Comparison of ENCODE assay signal across 8 mouse cellular contexts in the genomic region with DNA sequence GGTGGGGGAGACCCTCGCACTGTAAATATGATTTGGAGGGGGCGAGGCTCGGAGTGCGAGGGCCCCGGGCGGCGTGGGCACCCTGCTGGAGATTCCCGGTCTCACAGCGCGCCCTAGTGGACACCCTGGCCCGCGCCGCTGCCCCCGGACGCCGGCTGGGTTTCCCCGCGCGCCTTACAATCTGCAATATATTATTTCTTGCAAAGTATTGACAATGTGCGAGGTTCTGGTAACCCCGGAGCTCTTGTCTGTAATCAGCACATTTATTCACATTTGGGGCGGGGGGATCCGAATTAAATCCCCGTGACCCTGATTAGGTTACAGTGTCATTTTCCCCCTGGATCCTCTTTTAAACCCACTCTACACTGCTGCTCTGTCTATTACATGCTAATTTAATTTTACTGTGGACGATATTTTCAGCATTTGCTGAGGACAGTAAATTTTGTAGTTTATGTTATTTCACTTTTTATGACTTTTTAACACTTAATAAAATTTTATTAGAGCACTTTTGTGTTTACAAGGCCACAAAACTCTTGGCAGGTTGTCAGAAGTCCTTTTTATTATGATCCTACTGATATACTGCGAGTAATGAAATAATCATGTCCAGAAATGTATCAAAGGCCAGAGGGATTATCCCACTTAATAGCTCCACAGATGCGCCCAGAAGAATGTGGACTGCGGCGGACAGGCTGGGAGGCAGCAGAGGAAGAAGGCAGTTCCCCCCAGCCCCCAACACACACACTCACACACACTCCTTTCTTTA.
DNase-seq lines count a peak whose midpoint lies in the region; ATAC-seq and TF ChIP-seq lines count a peak whose summit lies in the region.

No protein-coding gene starts in this region.

- TF ChIP-seq RAD21 in MEL (IDR thresholded peaks at IDR 0.05; ENCODE audit: low read depth, low read length) = no peak

- no peak overlapping the region for H3K9ac ChIP-seq in MEL (ENCODE audit: control insufficient read depth, low read depth, low read length, poor library complexity, severe bottlenecking)
- H3K9ac ChIP-seq in forebrain, embryonic 16.5 days (replicated peaks; ENCODE audit: low read depth, low read length) = peak overlapping the region; percentile 44; the same call in 1 of the 2 replicates
- no peak overlapping the region for H3K9ac ChIP-seq in lung, embryonic 15.5 days

- no peak for TF ChIP-seq EP300 in MEL (IDR thresholded peaks at IDR 0.05; ENCODE audit: low read depth in 1 of 2, low read length in 2 of 2)

- 3% methylated on average over 29 of the region's 29 CpGs for WGBS in forebrain, embryonic 16.5 days
- WGBS in lung, embryonic 15.5 days = 4% methylated on average over 29 of the region's 29 CpGs

- ATAC-seq in forebrain, embryonic 16.5 days = peak; percentile 54; the same call in 1 of the 2 replicates
- no peak for ATAC-seq in lung, embryonic 15.5 days (ENCODE audit: borderline replicate concordance, extremely low read depth, low FRiP score, low TSS enrichment)

- H3K27ac ChIP-seq in MEL (ENCODE audit: control insufficient read depth, low read depth, low read length) = no peak overlapping the region
- H3K27ac ChIP-seq in forebrain, embryonic 16.5 days (ENCODE audit: low read length) = no peak overlapping the region
- no peak overlapping the region for H3K27ac ChIP-seq in lung, embryonic 15.5 days

- no peak overlapping the region for H3K4me3 ChIP-seq in MEL (ENCODE audit: control insufficient read depth in 1 of 2, insufficient read depth in 1 of 2, low read depth in 2 of 2, low read length in 2 of 2)
- peak overlapping the region; percentile 41 for H3K4me3 ChIP-seq in forebrain, embryonic 16.5 days (replicated peaks; ENCODE audit: low read length)
- H3K4me3 ChIP-seq in lung, embryonic 15.5 days = peak overlapping the region; percentile 36

- no peaks in the 10 kb centered on the region; a peak in 2 of 4 replicates for H3K27me3 ChIP-seq in MEL (ENCODE audit: control insufficient read depth in 1 of 2, insufficient read depth in 2 of 2, low read length in 2 of 2)
- peaks cover 50% of the 10 kb centered on the region for H3K27me3 ChIP-seq in forebrain, embryonic 16.5 days (replicated peaks; ENCODE audit: control insufficient read depth, insufficient read depth, low read length)
- H3K27me3 ChIP-seq in lung, embryonic 15.5 days = peaks cover 86% of the 10 kb centered on the region

- H3K9me3 ChIP-seq in MEL (replicated peaks; ENCODE audit: insufficient read depth, low read length) = no peaks in the 10 kb centered on the region
- H3K9me3 ChIP-seq in forebrain, embryonic 16.5 days (ENCODE audit: control insufficient read depth, low read length) = no peaks in the 10 kb centered on the region
- no peaks in the 10 kb centered on the region for H3K9me3 ChIP-seq in lung, embryonic 15.5 days

- no peaks in the 10 kb centered on the region for H3K4me1 ChIP-seq in MEL (ENCODE audit: control insufficient read depth in 1 of 2, insufficient read depth in 2 of 2, low read length in 2 of 2)
- peaks cover 12% of the 10 kb centered on the region for H3K4me1 ChIP-seq in forebrain, embryonic 16.5 days (replicated peaks; ENCODE audit: control insufficient read depth, insufficient read depth, low read length)
- H3K4me1 ChIP-seq in lung, embryonic 15.5 days = peaks cover 9% of the 10 kb centered on the region; the same call in 1 of the 2 replicates

- H3K36me3 ChIP-seq in MEL (ENCODE audit: control insufficient read depth in 1 of 2, insufficient read depth in 2 of 2, low read length in 2 of 2) = no peaks in the 10 kb centered on the region
- no peaks in the 10 kb centered on the region for H3K36me3 ChIP-seq in forebrain, embryonic 16.5 days (ENCODE audit: control insufficient read depth, insufficient read depth)
- no peaks in the 10 kb centered on the region for H3K36me3 ChIP-seq in lung, embryonic 15.5 days

- no peak for DNase-seq in MEL (ENCODE audit: low read depth, low spot score)
- peak; percentile 3 for DNase-seq in cerebellum, adult 11-12 months
- DNase-seq in heart, postnatal 4 days = peak; percentile 81
- DNase-seq in layer of hippocampus, postnatal 14 days (ENCODE audit: low spot score in 2 of 2) = peak; percentile 18 to 34
- DNase-seq in retina, postnatal 1 day = peak; percentile 64
- peak; percentile 78 for DNase-seq in urinary bladder, postnatal 25 days (ENCODE audit: low spot score)

- peak in 2 of 3 experiments; percentile 7 to 50; a peak in 3 of 6 replicates for TF ChIP-seq CTCF in MEL (IDR thresholded peaks at IDR 0.05 in 2 of 3, conservative IDR thresholded peaks at IDR 0.05 in 1 of 3; ENCODE audit: control insufficient read depth in 1 of 3, insufficient read depth in 1 of 3, low read depth in 2 of 3, low read length in 3 of 3, poor library complexity in 1 of 3, severe bottlenecking in 1 of 3)

- no peaks in the 10 kb centered on the region for H3K79me2 ChIP-seq in MEL (ENCODE audit: control insufficient read depth, insufficient read depth, low read length, poor library complexity)

- H3K4me2 ChIP-seq in forebrain, embryonic 16.5 days (ENCODE audit: low read length) = peak overlapping the region; percentile 76
- H3K4me2 ChIP-seq in lung, embryonic 15.5 days = peak overlapping the region; percentile 74

- TF ChIP-seq POLR2A in MEL (IDR thresholded peaks at IDR 0.05; ENCODE audit: control insufficient read depth in 1 of 2, insufficient read depth in 1 of 2, low read depth in 1 of 2, low read length in 2 of 2, poor library complexity in 1 of 2) = no peak

TF ChIP-seq in MEL, 35 proteins besides CTCF, POLR2A, EP300 and RAD21:
- no peak for TF ChIP-seq ZNF384 (IDR thresholded peaks at IDR 0.05; ENCODE audit: low read depth, low read length)
- TF ChIP-seq MAFK (IDR thresholded peaks at IDR 0.05; ENCODE audit: borderline replicate concordance, low read depth, low read length) = no peak
- TF ChIP-seq E2F4 (IDR thresholded peaks at IDR 0.05; ENCODE audit: borderline replicate concordance, low read depth, low read length) = no peak
- TF ChIP-seq SIN3A (IDR thresholded peaks at IDR 0.05; ENCODE audit: low read length) = no peak
- no peak for TF ChIP-seq POLR2AphosphoS2 (IDR thresholded peaks at IDR 0.05; ENCODE audit: low read length)
- TF ChIP-seq TAL1 (IDR thresholded peaks at IDR 0.05; ENCODE audit: low read length) = no peak
- no peak for TF ChIP-seq CHD1 (IDR thresholded peaks at IDR 0.05; ENCODE audit: low read depth, low read length)
- TF ChIP-seq MAX (IDR thresholded peaks at IDR 0.05; ENCODE audit: low read length) = no peak
- no peak for TF ChIP-seq SMC3 (IDR thresholded peaks at IDR 0.05; ENCODE audit: low read depth, low read length)
- TF ChIP-seq KAT2A (conservative IDR thresholded peaks at IDR 0.05; ENCODE audit: low read depth, low read length) = no peak
- TF ChIP-seq ZKSCAN1 (IDR thresholded peaks at IDR 0.05; ENCODE audit: low read depth, low read length) = no peak
- no peak for TF ChIP-seq BHLHE40 (IDR thresholded peaks at IDR 0.05; ENCODE audit: borderline replicate concordance, low read depth, low read length)
- no peak for TF ChIP-seq UBTF (IDR thresholded peaks at IDR 0.05; ENCODE audit: borderline replicate concordance, insufficient read depth, low read depth, low read length)
- TF ChIP-seq MYC (IDR thresholded peaks at IDR 0.05; ENCODE audit: low read depth, low read length) = no peak
- TF ChIP-seq MYB (IDR thresholded peaks at IDR 0.05; ENCODE audit: low read depth, low read length) = no peak
- no peak for TF ChIP-seq NRF1 (IDR thresholded peaks at IDR 0.05; ENCODE audit: insufficient read depth, low read depth, low read length, poor library complexity, severe bottlenecking)

Comparison
In these comparisons a context has a peak if more than half of its experiments do, and no peak if none do; other contexts are left out.
1. H3K4me3 ChIP-seq: peak in forebrain, embryonic 16.5 days (single experiment) and lung, embryonic 15.5 days (single experiment); none in MEL (0 of 2).